Mouse (Mus musculus): Measurements from ENCODE around the gene Prkaa2. TPM values are rescaled to one million over a fixed set of nuclear protein-coding genes. Genes with fewer than 3 reads are reported as not detected.
"Not testable (repeated sequence)": the region's sequence is repeated elsewhere in the genome, so short reads cannot be mapped to it uniquely, and the experiment has no call there.

Prkaa2 gene
- polyA plus RNA-seq, 1 experiment = 5.2 TPM

GRCm38 (mm10) chr4:105051291-105051690 lies 58.4 kb downstream of the Prkaa2 start:
- TF ChIP-seq CTCF (IDR thresholded peaks at IDR 0.05; ENCODE audit: insufficient read depth, low read length) (no peak), POLR2A (IDR thresholded peaks at IDR 0.05; ENCODE audit: borderline replicate concordance, extremely low read depth, low read depth, low read length) (no peak)
- 87% methylated on average over 5 of the region's 5 CpGs for WGBS
- no peaks in the 10 kb centered on the region for H3K4me1 ChIP-seq (ENCODE audit: control insufficient read depth, insufficient read depth, low read length)
- DNase-seq = no peak
- no peak overlapping the region for H3K4me3 ChIP-seq (replicated peaks; ENCODE audit: extremely low read depth, low read depth, low read length)

DNA sequence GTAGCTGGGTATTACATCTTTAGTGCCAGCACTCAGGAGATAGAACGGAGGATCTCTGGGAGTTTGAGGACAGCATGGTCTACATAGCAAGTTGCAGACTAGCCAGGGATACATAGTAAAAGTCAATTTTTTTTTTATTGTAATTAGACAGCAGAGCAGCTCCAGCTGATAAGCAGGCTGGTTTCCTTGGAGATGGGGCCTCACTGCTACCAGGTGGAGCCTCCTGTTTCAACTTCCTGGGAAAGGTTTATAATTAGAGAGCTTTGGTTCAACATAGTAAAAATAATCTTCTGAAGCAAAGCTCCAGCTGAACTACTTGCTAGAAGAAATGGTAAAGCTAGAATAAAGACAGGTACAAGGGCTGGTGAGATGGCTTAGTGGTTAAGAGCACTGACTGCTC lies 59.6 kb downstream of the Prkaa2 start:
- no peak for TF ChIP-seq CTCF (IDR thresholded peaks at IDR 0.05; ENCODE audit: insufficient read depth, low read length)
- TF ChIP-seq POLR2A (IDR thresholded peaks at IDR 0.05; ENCODE audit: borderline replicate concordance, extremely low read depth, low read depth, low read length) = no peak
- Histone ChIP-seq H3K4me1 (ENCODE audit: control insufficient read depth, insufficient read depth, low read length) (no peaks in the 10 kb centered on the region), H3K4me3 (replicated peaks; ENCODE audit: extremely low read depth, low read depth, low read length) (no peak overlapping the region)
- no peak for DNase-seq
- 85% methylated on average over 1 of the region's 1 CpGs for WGBS

DNA sequence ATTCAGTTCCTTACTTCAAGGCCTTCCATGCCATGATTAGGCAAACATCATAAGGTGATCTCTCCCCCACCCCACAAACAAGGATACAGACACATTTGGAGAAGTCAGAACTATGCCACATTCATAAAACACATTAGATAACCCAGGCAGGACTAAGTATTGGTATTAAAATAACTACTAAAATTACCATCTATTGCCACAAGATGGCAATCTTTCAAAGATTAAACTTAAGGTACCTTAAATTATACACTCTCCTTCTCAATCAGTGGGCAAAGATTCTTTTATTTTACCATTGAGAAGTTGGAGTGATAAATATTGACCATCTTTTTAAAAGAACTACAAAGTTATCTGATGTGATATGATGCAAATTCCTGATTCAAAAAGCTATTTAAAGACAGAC lies 75.4 kb downstream of the Prkaa2 start:
- no peak for DNase-seq
- TF ChIP-seq POLR2A (IDR thresholded peaks at IDR 0.05; ENCODE audit: borderline replicate concordance, extremely low read depth, low read depth, low read length) (no peak), CTCF (IDR thresholded peaks at IDR 0.05; ENCODE audit: insufficient read depth, low read length) (no peak)
- Histone ChIP-seq H3K4me3 (replicated peaks; ENCODE audit: extremely low read depth, low read depth, low read length) (no peak overlapping the region), H3K4me1 (ENCODE audit: control insufficient read depth, insufficient read depth, low read length) (no peaks in the 10 kb centered on the region; the same call in 1 of the 2 replicates)

DNA sequence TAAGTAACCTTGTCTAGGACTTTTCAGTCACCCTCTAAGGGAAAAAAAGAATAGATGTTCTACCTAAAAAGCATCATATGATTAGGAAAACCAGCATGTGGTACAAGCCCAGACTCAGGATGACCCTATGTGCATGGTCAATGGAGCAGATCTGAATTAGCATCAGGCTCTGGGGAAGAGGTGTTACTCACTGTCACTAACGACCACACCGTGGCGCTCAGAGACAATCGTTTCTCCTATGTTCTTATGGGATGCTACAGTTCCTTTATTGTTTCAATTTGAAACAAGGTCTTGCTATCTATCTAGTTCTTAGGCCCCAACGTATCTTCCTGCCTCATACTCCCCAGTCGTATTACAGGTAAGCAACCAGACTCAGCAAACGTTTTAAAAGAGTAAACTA lies 76.5 kb downstream of the Prkaa2 start:
- Histone ChIP-seq H3K4me1 (ENCODE audit: control insufficient read depth, insufficient read depth, low read length) (no peaks in the 10 kb centered on the region; the same call in 1 of the 2 replicates), H3K4me3 (replicated peaks; ENCODE audit: extremely low read depth, low read depth, low read length) (no peak overlapping the region)
- no peak for TF ChIP-seq CTCF (IDR thresholded peaks at IDR 0.05; ENCODE audit: insufficient read depth, low read length)
- TF ChIP-seq POLR2A (IDR thresholded peaks at IDR 0.05; ENCODE audit: borderline replicate concordance, extremely low read depth, low read depth, low read length) = no peak
- DNase-seq = no peak
- 67% methylated on average over 7 of the region's 7 CpGs for WGBS

- no peak for DNase-seq
- Histone ChIP-seq H3K4me3 (replicated peaks; ENCODE audit: extremely low read depth, low read depth, low read length) (no peak overlapping the region), H3K4me1 (ENCODE audit: control insufficient read depth, insufficient read depth, low read length) (no peaks in the 10 kb centered on the region; the same call in 1 of the 2 replicates)
- no peak for TF ChIP-seq CTCF (IDR thresholded peaks at IDR 0.05; ENCODE audit: insufficient read depth, low read length)
- 76% methylated on average over 8 of the region's 8 CpGs for WGBS
Measured at GRCm38 (mm10) chr4:105031104-105031503, 78.6 kb downstream of the Prkaa2 start.

DNA sequence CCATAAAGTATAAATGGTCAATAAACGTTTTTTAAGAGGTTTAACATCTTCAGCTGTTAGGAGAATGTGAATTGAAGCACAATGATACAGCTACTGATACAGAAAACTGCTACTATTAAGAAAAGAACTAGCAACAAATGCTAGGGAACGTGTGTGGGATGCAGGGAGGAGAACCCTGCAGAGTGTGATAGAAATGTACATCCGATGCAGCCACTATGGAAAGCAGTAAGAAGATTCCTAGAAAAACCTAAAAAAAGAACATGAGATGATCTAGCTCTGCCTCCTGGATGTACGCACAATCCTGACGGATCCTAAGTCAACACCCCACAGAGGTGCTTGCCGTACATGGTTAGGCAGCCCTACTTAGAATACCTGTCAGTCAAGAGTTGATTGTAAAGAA lies 82.4 kb downstream of the Prkaa2 start:
- H3K4me3 ChIP-seq (replicated peaks; ENCODE audit: extremely low read depth, low read depth, low read length) = no peak overlapping the region
- no peaks in the 10 kb centered on the region; the same call in 1 of the 2 replicates for H3K4me1 ChIP-seq (ENCODE audit: control insufficient read depth, insufficient read depth, low read length)
- 79% methylated on average over 6 of the region's 6 CpGs for WGBS
- no peak for DNase-seq
- TF ChIP-seq CTCF (IDR thresholded peaks at IDR 0.05; ENCODE audit: insufficient read depth, low read length) = no peak
- TF ChIP-seq POLR2A (IDR thresholded peaks at IDR 0.05; ENCODE audit: borderline replicate concordance, extremely low read depth, low read depth, low read length) = no peak

DNA sequence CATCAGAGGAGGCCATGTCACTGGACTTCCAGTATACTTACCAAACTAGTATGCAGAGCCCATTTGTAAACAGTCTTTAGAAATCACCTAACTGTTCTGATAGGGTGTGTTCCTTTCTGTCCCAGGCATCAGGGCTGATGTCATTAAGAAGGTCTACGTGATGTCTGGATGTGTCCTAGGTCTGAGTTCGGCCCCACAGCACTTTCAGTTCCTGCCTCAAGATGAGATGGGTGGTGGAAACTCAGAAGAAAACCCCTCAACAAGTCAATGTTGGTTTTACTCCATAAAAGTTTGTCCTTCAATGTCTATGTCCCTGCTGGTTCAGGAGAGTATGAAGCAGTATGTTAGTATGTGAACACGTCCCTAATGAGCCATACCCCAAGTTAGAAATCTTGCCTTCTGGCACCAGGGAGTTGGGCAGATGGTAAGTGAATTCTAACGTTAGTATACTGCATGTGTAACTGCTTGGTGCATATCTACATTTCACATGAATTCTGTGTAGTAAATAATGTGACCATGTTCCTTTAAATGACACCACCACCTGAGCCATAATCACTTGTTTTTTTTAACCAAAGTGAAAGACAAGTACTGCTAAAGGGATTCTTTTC lies 93.6 kb downstream of the Prkaa2 start:
- Histone ChIP-seq H3K4me1 (ENCODE audit: control insufficient read depth, insufficient read depth, low read length) (no peaks in the 10 kb centered on the region; the same call in 1 of the 2 replicates), H3K4me3 (replicated peaks; ENCODE audit: extremely low read depth, low read depth, low read length) (no peak overlapping the region)
- TF ChIP-seq POLR2A (IDR thresholded peaks at IDR 0.05; ENCODE audit: borderline replicate concordance, extremely low read depth, low read depth, low read length) (no peak), CTCF (IDR thresholded peaks at IDR 0.05; ENCODE audit: insufficient read depth, low read length) (no peak)
- no peak for DNase-seq
- WGBS = 74% methylated on average over 4 of the region's 4 CpGs

GRCm38 (mm10) chr4:105015496-105015895 lies 94.2 kb downstream of the Prkaa2 start:
- 53% methylated on average over 6 of the region's 6 CpGs for WGBS
- no peak overlapping the region for H3K4me3 ChIP-seq (replicated peaks; ENCODE audit: extremely low read depth, low read depth, low read length)
- TF ChIP-seq POLR2A (IDR thresholded peaks at IDR 0.05; ENCODE audit: borderline replicate concordance, extremely low read depth, low read depth, low read length) (no peak), CTCF (IDR thresholded peaks at IDR 0.05; ENCODE audit: insufficient read depth, low read length) (no peak)
- no peaks in the 10 kb centered on the region; the same call in 1 of the 2 replicates for H3K4me1 ChIP-seq (ENCODE audit: control insufficient read depth, insufficient read depth, low read length)
- no peak for DNase-seq

- no peak for DNase-seq
- Histone ChIP-seq H3K4me1 (ENCODE audit: control insufficient read depth, insufficient read depth, low read length) (no peaks in the 10 kb centered on the region; the same call in 1 of the 2 replicates), H3K4me3 (replicated peaks; ENCODE audit: extremely low read depth, low read depth, low read length) (no peak overlapping the region)
- 86% methylated on average over 7 of the region's 7 CpGs for WGBS
- TF ChIP-seq POLR2A (IDR thresholded peaks at IDR 0.05; ENCODE audit: borderline replicate concordance, extremely low read depth, low read depth, low read length) = no peak
- TF ChIP-seq CTCF (IDR thresholded peaks at IDR 0.05; ENCODE audit: insufficient read depth, low read length) = no peak
Measured at GRCm38 (mm10) chr4:105013718-105014117, 96.0 kb downstream of the Prkaa2 start.

- 79% methylated on average over 4 of the region's 4 CpGs for WGBS
- TF ChIP-seq CTCF (IDR thresholded peaks at IDR 0.05; ENCODE audit: insufficient read depth, low read length) (no peak), POLR2A (IDR thresholded peaks at IDR 0.05; ENCODE audit: borderline replicate concordance, extremely low read depth, low read depth, low read length) (no peak)
- Histone ChIP-seq H3K4me1 (ENCODE audit: control insufficient read depth, insufficient read depth, low read length) (no peaks in the 10 kb centered on the region), H3K4me3 (replicated peaks; ENCODE audit: extremely low read depth, low read depth, low read length) (no peak overlapping the region)
- DNase-seq = no peak
Measured at GRCm38 (mm10) chr4:105007360-105008018, 102.2 kb downstream of the Prkaa2 start.

GRCm38 (mm10) chr4:105004649-105005048 lies 105.0 kb downstream of the Prkaa2 start:
- H3K4me1 ChIP-seq (ENCODE audit: control insufficient read depth, insufficient read depth, low read length); H3K4me3 ChIP-seq (replicated peaks; ENCODE audit: extremely low read depth, low read depth, low read length); DNase-seq: not testable (repeated sequence)
- WGBS = 80% methylated on average over 12 of the region's 12 CpGs
